Mouse (Mus musculus) heart, postnatal 0 days (tissue): ENCODE data around the gene Foxd4.
"Not testable (repeated sequence)": the region's sequence is repeated elsewhere in the genome, so short reads cannot be mapped to it uniquely, and the experiment has no call there.

Experiments
- CTCF ChIP-seq: IDR thresholded peaks from 2 replicates; pipeline ENCODE4 v1.5.1; 2016; ENCODE audit warnings: antibody characterized with exemption, control low read depth, low read depth
- EP300 ChIP-seq: IDR thresholded peaks from 2 replicates; pipeline ENCODE4 v1.6.1; 2016; ENCODE audit warnings: antibody characterized with exemption, low read depth

DNA sequence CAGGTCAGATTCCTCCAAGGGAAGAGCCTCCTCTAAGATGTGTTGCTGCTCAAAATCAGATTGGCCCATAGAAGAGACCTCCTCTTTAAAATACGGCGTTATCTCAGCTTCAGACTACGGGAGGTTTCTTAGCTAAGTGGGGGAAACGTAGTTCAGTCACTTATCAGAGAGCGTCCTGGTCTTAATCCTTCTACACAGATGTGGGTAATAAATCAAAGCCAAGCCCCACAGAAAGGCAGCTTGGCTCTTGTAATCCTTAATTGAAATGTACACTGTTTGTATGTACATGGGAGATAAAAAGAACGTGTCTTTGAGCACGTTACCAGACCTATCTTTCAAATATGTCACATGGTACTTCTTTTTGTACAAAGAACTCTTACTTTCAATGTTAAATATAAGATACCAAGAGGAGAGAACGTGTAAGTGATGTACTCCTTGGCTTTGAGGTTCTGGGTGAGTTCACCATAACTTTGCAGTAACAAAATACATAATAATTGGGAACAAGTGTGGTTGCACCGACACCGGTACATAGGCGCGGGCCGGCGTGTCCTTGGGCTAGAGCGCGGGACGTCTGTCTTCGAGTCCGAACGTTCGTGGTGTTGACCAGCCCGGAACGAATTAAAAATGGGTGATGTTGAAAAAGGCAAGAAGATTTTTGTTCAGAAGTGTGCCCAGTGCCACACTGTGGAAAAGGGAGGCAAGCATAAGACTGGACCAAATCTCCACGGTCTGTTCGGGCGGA is 25.7 kb downstream of the Foxd4 start, which contains the start of gene Gm10053:
- TF ChIP-seq CTCF, EP300: not testable (repeated sequence)
